Mouse (Mus musculus) kidney, adult 2 months (tissue): Measurements from ENCODE around the gene Sostdc1.

ENCODE experiments used
- CTCF ChIP-seq: fragments of 200-500 bp; conservative IDR thresholded peaks from 2 replicates; pipeline ENCODE4 v1.5.1; 2011; ENCODE audit warnings: low read depth, mild to moderate bottlenecking, control low read depth, low read length, moderate library complexity, mixed read lengths; ENCODE audit not compliant: insufficient read depth, insufficient read length
- POLR2A ChIP-seq: fragments of 200-500 bp; IDR thresholded peaks from one replicate; pipeline ENCODE4 v1.6.1; 2011; ENCODE audit warnings: low read depth, low read length, control low read depth

- TF ChIP-seq CTCF (no peak), POLR2A (no peak)
Observed at GRCm38 (mm10) chr12:36274823-36275222, 39.1 kb upstream of the Sostdc1 start.
